Mouse (Mus musculus) forebrain, embryonic 10.5 days (tissue): ENCODE data around the gene Rora. TPM values are rescaled to one million over a fixed set of nuclear protein-coding genes. Genes with fewer than 3 reads are reported as not detected.

ENCODE experiments used
- DNase-seq: peaks from one replicate; pipeline ENCODE4 v3.0.0-alpha.2; 2017; ENCODE audit warnings: low spot score; ENCODE audit errors: extremely low spot score
- H3K27ac ChIP-seq: fragments of 300-500 bp; sonication (generic); 2 replicates; pipeline ENCODE4 v1.5.1; 2016; ENCODE audit warnings: mild to moderate bottlenecking
- H3K27me3 ChIP-seq: fragments of 300-500 bp; sonication (generic); 2 replicates; pipeline ENCODE4 v1.6.1; 2016; ENCODE audit warnings: mild to moderate bottlenecking; ENCODE audit not compliant: poor library complexity, severe bottlenecking
- H3K36me3 ChIP-seq: fragments of 300-500 bp; sonication (generic); replicated peaks from 2 replicates; pipeline ENCODE4 v1.6.1; 2016; ENCODE audit warnings: mild to moderate bottlenecking, moderate library complexity
- H3K4me1 ChIP-seq: fragments of 300-500 bp; sonication (generic); 2 replicates; pipeline ENCODE4 v1.6.1; 2016
- H3K4me3 ChIP-seq: fragments of 300-500 bp; sonication (generic); 2 replicates; pipeline ENCODE4 v1.5.1; 2016; ENCODE audit warnings: mild to moderate bottlenecking, moderate library complexity
- H3K9me3 ChIP-seq: fragments of 300-500 bp; sonication (generic); 2 replicates; pipeline ENCODE4 v1.6.1; 2016; ENCODE audit warnings: mild to moderate bottlenecking, moderate library complexity
- WGBS: fragments of 180-500 bp; shearing (Covaris S2); methylation state at CpG from one replicate; pipeline ENCODE4 v1.1.7; 2016; 5-methylcytosine and 5-hydroxymethylcytosine counted together
- polyA plus RNA-seq: library from polyadenylated mRNA; unstranded; fragments of >200 nt; fragmentation: Nextera tagmentation; extraction: Ambion mirVana; gene quantifications from 2 replicates; pipeline ENCODE4 v1.2.1, GENCODE M21; 2016

The Rora gene
- polyA plus RNA-seq, 1 experiment from 2014 or later, result 5.6 TPM

- H3K4me1 ChIP-seq, result peaks cover 12% of the 10 kb centered on the region
- H3K36me3 ChIP-seq, result no peaks in the 10 kb centered on the region
- no peak overlapping the region for H3K27ac ChIP-seq
- H3K4me3 ChIP-seq, result no peak overlapping the region
- no peak for DNase-seq
- H3K27me3 ChIP-seq, result peaks cover 6% of the 10 kb centered on the region
- 83% methylated on average over 5 of the region's 5 CpGs for WGBS
- no peaks in the 10 kb centered on the region for H3K9me3 ChIP-seq
Observed at GRCm38 (mm10) chr9:68958919-68959318, 305.3 kb downstream of the Rora start.

GRCm38 (mm10) chr9:68963898-68964297 lies 310.3 kb downstream of the Rora start:
- H3K27ac ChIP-seq, result no peak overlapping the region
- 0 out of 2 replicates have a peak, but pooled peaks cover 4% of the 10 kb centered on the region for H3K4me1 ChIP-seq
- WGBS, result 92% methylated on average over 5 of the region's 5 CpGs
- H3K4me3 ChIP-seq, result no peak overlapping the region
- no peaks in the 10 kb centered on the region for H3K9me3 ChIP-seq
- DNase-seq, result no peak
- peaks cover 10% of the 10 kb centered on the region; the same call in 1 of the 2 replicates for H3K27me3 ChIP-seq
- no peaks in the 10 kb centered on the region for H3K36me3 ChIP-seq

- H3K27me3 ChIP-seq, result peaks cover 10% of the 10 kb centered on the region; the same call in 1 of the 2 replicates
- 60% methylated on average over 13 of the region's 13 CpGs for WGBS
- no peak for DNase-seq
Observed at GRCm38 (mm10) chr9:68966540-68966939, 313.0 kb downstream of the Rora start.

GRCm38 (mm10) chr9:68970074-68970473 lies 316.5 kb downstream of the Rora start:
- WGBS, result 92% methylated on average over 6 of the region's 6 CpGs
- Histone ChIP-seq H3K36me3 (no peaks in the 10 kb centered on the region), H3K27ac (no peak overlapping the region), H3K27me3 (peaks cover 22% of the 10 kb centered on the region), H3K4me3 (no peak overlapping the region), H3K9me3 (no peaks in the 10 kb centered on the region), H3K4me1 (0 out of 2 replicates have a peak, but pooled peaks cover 4% of the 10 kb centered on the region)
- DNase-seq, result no peak

More at GRCm38 (mm10) chr9:68966540-68966939, 313.0 kb downstream of the Rora start:
- Histone ChIP-seq H3K4me3 (no peak overlapping the region), H3K4me1 (0 out of 2 replicates have a peak, but pooled peaks cover 4% of the 10 kb centered on the region), H3K9me3 (no peaks in the 10 kb centered on the region), H3K36me3 (no peaks in the 10 kb centered on the region), H3K27ac (no peak overlapping the region)

DNA sequence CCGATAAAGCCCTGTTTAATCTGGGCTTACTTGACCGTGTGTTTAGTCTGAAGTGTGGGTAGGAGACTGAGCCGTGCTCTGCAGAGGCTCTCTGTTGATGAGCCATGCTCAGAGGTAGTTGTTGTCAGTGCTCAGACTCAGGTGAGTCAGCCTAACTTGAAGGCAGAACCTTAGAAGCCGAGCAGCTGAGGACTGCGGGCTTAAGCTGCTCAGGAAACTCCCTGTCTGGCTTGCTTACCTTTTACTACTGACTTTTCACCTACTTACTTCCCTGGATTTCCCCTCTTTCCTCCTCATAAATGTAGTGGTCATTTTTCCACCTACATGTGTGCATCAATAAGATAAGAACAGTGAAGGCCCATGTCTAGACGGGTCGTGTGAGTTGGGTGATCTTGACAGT lies 318.7 kb downstream of the Rora start:
- WGBS, result 92% methylated on average over 7 of the region's 7 CpGs
- Histone ChIP-seq H3K9me3 (no peaks in the 10 kb centered on the region), H3K27ac (no peak overlapping the region), H3K27me3 (peaks cover 25% of the 10 kb centered on the region), H3K4me3 (no peak overlapping the region), H3K4me1 (peaks cover 16% of the 10 kb centered on the region), H3K36me3 (no peaks in the 10 kb centered on the region)
- DNase-seq, result no peak

DNA sequence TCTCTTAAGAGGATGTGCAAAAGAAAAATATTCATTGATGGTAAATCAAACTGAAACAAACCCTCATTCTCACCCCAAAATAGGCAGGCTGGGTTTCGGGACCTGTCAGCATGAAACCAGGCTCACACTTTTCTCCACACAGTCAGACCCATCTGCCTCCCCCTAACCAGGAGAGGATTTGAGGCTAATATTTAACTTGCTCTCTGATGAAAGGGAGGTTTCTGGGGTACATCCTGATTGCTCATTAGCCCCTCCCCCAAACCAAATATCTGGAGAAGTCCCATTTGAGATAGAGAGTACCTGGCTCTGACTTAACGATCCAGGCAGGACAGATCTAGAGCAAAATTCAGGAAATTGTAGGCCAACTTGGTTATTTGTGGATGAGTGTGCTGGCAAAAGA lies 320.9 kb downstream of the Rora start:
- Histone ChIP-seq H3K27me3 (peaks cover 36% of the 10 kb centered on the region), H3K4me3 (no peak overlapping the region), H3K36me3 (no peaks in the 10 kb centered on the region), H3K4me1 (peaks cover 31% of the 10 kb centered on the region), H3K9me3 (no peaks in the 10 kb centered on the region), H3K27ac (no peak overlapping the region)
- no peak for DNase-seq
- WGBS, result 97% methylated on average over 2 of the region's 2 CpGs

- Histone ChIP-seq H3K4me1 (peaks cover 31% of the 10 kb centered on the region), H3K36me3 (no peaks in the 10 kb centered on the region), H3K27ac (no peak overlapping the region), H3K4me3 (no peak overlapping the region), H3K27me3 (peaks cover 51% of the 10 kb centered on the region), H3K9me3 (no peaks in the 10 kb centered on the region)
- DNase-seq, result no peak
- 50% methylated on average over 5 of the region's 5 CpGs for WGBS
Observed at GRCm38 (mm10) chr9:68976136-68976535, 322.6 kb downstream of the Rora start.

- H3K27me3 ChIP-seq, result peaks cover 58% of the 10 kb centered on the region
- no peak for DNase-seq
Observed at GRCm38 (mm10) chr9:68976851-68977250, 323.3 kb downstream of the Rora start.

GRCm38 (mm10) chr9:68978656-68979055 lies 325.1 kb downstream of the Rora start:
- no peak for DNase-seq
- H3K4me3 ChIP-seq, result no peak overlapping the region
- H3K4me1 ChIP-seq, result peaks cover 47% of the 10 kb centered on the region
- peaks cover 68% of the 10 kb centered on the region for H3K27me3 ChIP-seq
- H3K27ac ChIP-seq, result no peak overlapping the region
- H3K36me3 ChIP-seq, result no peaks in the 10 kb centered on the region
- no peaks in the 10 kb centered on the region for H3K9me3 ChIP-seq
- 74% methylated on average over 4 of the region's 4 CpGs for WGBS

More at GRCm38 (mm10) chr9:68976851-68977250, 323.3 kb downstream of the Rora start:
- H3K36me3 ChIP-seq, result no peaks in the 10 kb centered on the region
- H3K27ac ChIP-seq, result peak overlapping the region; percentile 60; the same call in 1 of the 2 replicates
- peaks cover 33% of the 10 kb centered on the region for H3K4me1 ChIP-seq
- WGBS, result 24% methylated on average over 4 of the region's 4 CpGs
- no peak overlapping the region for H3K4me3 ChIP-seq
- H3K9me3 ChIP-seq, result no peaks in the 10 kb centered on the region

DNA sequence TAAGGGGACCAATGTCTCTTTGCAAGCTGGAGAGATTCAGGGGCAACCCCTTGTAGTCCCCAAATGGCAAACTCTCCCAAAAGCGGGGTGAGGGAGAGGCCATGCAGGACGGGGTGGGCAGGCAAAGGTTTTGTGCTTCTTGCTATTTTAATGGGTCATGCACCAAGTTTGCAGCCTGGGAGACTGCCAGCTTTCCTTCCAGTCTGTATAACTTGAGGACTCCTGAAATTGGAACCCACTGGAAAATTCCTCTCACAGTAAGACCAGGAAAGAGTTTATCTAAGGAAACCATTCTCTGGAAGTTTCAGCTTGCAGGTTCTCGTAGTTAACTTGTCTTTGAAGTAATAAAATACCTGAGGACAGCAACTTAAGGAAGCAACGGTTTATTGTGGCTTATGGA lies 326.5 kb downstream of the Rora start:
- peaks cover 61% of the 10 kb centered on the region for H3K4me1 ChIP-seq
- peaks cover 77% of the 10 kb centered on the region for H3K27me3 ChIP-seq
- no peak overlapping the region for H3K27ac ChIP-seq
- no peak for DNase-seq
- no peaks in the 10 kb centered on the region for H3K36me3 ChIP-seq
- H3K4me3 ChIP-seq, result no peak overlapping the region
- no peaks in the 10 kb centered on the region for H3K9me3 ChIP-seq
- 85% methylated on average over 4 of the region's 4 CpGs for WGBS

DNA sequence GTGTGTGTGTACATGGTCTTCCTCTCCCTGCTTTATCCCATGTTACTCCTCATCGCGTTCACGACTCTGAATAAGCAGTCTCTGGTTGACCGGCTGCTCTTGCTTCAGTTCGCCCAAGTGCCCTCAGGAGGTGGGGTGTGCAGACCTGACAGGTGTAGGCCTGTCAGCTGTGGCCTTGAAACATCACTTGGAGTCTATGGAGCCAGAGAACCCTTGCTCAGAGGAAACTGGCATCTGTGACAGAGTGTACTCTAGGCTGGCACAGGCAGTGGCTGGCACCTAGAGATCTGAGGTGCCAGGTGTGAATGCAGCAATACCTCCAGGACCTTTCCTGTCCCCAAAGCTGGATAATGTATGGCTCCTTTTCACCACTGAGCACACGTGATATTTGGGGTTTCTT lies 331.5 kb downstream of the Rora start:
- Histone ChIP-seq H3K4me3 (no peak overlapping the region), H3K36me3 (no peaks in the 10 kb centered on the region), H3K4me1 (peaks cover 56% of the 10 kb centered on the region), H3K9me3 (no peaks in the 10 kb centered on the region), H3K27me3 (peaks cover 73% of the 10 kb centered on the region), H3K27ac (no peak overlapping the region)
- DNase-seq, result no peak
- WGBS, result 84% methylated on average over 6 of the region's 6 CpGs

- no peak for DNase-seq
- peaks cover 65% of the 10 kb centered on the region for H3K27me3 ChIP-seq
- H3K4me3 ChIP-seq, result no peak overlapping the region
- H3K27ac ChIP-seq, result no peak overlapping the region
- WGBS, result 28% methylated on average over 3 of the region's 3 CpGs
- no peaks in the 10 kb centered on the region for H3K36me3 ChIP-seq
- no peaks in the 10 kb centered on the region for H3K9me3 ChIP-seq
- peaks cover 56% of the 10 kb centered on the region for H3K4me1 ChIP-seq
Observed at GRCm38 (mm10) chr9:68985796-68986195, 332.2 kb downstream of the Rora start.

DNA sequence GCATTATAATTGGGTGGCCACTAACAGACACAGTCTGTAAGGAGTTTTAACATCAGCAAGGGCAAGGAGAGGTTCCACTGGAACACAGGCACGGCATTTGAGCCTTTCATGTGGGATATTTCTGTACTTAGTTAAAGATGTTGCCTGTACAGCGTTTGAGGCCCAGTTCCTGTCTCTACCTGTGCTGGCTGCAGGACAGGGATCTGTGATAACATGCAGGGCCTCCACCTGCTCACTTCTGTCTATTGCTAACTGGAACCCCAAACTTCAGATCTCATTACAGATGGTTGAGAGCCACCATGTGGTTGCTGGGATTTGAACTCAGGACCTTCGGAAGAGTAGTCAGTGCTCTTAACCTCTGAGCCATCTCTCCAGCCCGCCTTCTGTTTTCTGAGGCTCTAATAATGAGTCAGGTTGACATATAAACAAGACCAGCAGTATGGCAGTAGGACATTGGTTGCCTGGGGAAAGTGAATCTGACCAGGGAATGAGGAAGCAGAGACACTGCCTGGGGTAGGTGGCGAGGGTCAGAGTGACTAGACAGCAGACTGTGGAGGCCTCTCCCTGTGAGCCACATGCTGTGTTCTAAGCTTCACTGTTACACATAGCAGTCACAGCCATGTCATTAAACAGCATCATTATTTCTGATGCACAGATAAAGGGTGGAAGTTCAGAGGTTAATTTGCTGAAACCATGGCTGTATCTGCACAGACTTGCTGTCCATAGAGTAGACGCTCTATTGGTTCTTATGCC lies 333.9 kb downstream of the Rora start:
- 90% methylated on average over 6 of the region's 6 CpGs for WGBS
- Histone ChIP-seq H3K27me3 (peaks cover 50% of the 10 kb centered on the region), H3K4me1 (peaks cover 52% of the 10 kb centered on the region), H3K9me3 (no peaks in the 10 kb centered on the region), H3K36me3 (no peaks in the 10 kb centered on the region), H3K4me3 (no peak overlapping the region), H3K27ac (no peak overlapping the region)
- DNase-seq, result no peak
